Mouse (Mus musculus): Measurements from ENCODE around the gene Cdc25b.

Gene Cdc25b

GRCm38 (mm10) chr2:131186771-131187601 lies at the start of gene Cdc25b, which contains the start of gene Spef1:
TSS of gene Cdc25b (plus strand) at chr2:131186949.
TSS of gene Spef1 (minus strand) at chr2:131187282.
- DNase-seq (ENCODE audit: low spot score), result peak; percentile 86

- DNase-seq (ENCODE audit: low spot score), result no peak
Observed at GRCm38 (mm10) chr2:131138296-131138695, 48.5 kb upstream of the Cdc25b start.

- no peak for DNase-seq (ENCODE audit: low spot score)
Observed at GRCm38 (mm10) chr2:131138760-131139159, 48.0 kb upstream of the Cdc25b start.

- DNase-seq (ENCODE audit: low spot score), result no peak
Observed at GRCm38 (mm10) chr2:131139287-131139686, 47.5 kb upstream of the Cdc25b start.

- DNase-seq (ENCODE audit: low spot score), result no peak
Observed at GRCm38 (mm10) chr2:131139886-131140532, 46.7 kb upstream of the Cdc25b start.

- no peak for DNase-seq (ENCODE audit: low spot score)
Observed at GRCm38 (mm10) chr2:131140533-131140905, 46.2 kb upstream of the Cdc25b start.

- no peak for DNase-seq (ENCODE audit: low spot score)
Observed at GRCm38 (mm10) chr2:131141336-131141986, 45.3 kb upstream of the Cdc25b start.

- peak; percentile 78 for DNase-seq (ENCODE audit: low spot score)
Observed at GRCm38 (mm10) chr2:131142592-131142991, 44.2 kb upstream of the Cdc25b start.

GRCm38 (mm10) chr2:131143007-131143780 lies 43.6 kb upstream of the Cdc25b start:
- DNase-seq (ENCODE audit: low spot score), result no peak

GRCm38 (mm10) chr2:131145121-131145520 lies 41.6 kb upstream of the Cdc25b start:
- DNase-seq (ENCODE audit: low spot score), result no peak

- no peak for DNase-seq (ENCODE audit: low spot score)
Observed at GRCm38 (mm10) chr2:131145536-131145935, 41.2 kb upstream of the Cdc25b start.

- DNase-seq (ENCODE audit: low spot score), result no peak
Observed at GRCm38 (mm10) chr2:131146193-131147042, 40.3 kb upstream of the Cdc25b start.

GRCm38 (mm10) chr2:131147043-131147365 lies 39.7 kb upstream of the Cdc25b start:
- DNase-seq (ENCODE audit: low spot score), result no peak

GRCm38 (mm10) chr2:131148353-131149253 lies 38.1 kb upstream of the Cdc25b start:
- DNase-seq (ENCODE audit: low spot score), result no peak

- no peak for DNase-seq (ENCODE audit: low spot score)
Observed at GRCm38 (mm10) chr2:131149254-131149578, 37.5 kb upstream of the Cdc25b start.

- no peak for DNase-seq (ENCODE audit: low spot score)
Observed at GRCm38 (mm10) chr2:131152166-131152730, 34.5 kb upstream of the Cdc25b start.

GRCm38 (mm10) chr2:131154036-131154435 lies 32.7 kb upstream of the Cdc25b start:
- no peak for DNase-seq (ENCODE audit: low spot score)

- DNase-seq (ENCODE audit: low spot score), result no peak
Observed at GRCm38 (mm10) chr2:131156987-131157386, 29.8 kb upstream of the Cdc25b start.

- DNase-seq (ENCODE audit: low spot score), result peak; percentile 57
Observed at GRCm38 (mm10) chr2:131159491-131159910, 27.2 kb upstream of the Cdc25b start.

Measured in ovary, postnatal 36 days (tissue).